9 mouse cellular contexts compared by ENCODE assay signal in the genomic region with DNA sequence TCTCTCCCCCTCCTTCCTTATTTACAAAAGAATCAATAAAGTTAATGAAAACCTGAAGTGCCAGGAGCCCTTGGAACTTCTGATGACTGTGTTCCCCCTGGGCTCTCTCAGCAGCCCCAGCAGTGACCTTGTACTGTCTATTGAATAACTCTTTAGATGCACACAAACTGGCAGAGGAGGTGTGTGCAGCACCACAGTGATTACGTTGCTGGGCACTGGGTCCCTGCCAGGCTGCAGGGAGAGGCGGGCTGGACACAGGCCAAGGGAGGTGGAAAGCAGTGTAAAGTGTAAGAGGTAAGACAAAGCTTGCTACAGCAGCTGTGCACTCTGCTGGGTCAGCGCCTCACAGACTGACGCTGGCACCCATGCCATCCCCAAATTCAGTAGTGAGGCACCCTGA.
DNase-seq lines count a peak whose midpoint lies in the region; ATAC-seq and TF ChIP-seq lines count a peak whose summit lies in the region.
"Had no signal": no experiment of that assay in that cellular context is flagged by ENCODE, and none has a peak within 500 bp of the region (broad histone marks: within the 10 kb centered on the region; RNA-seq: fewer than 3 reads in every experiment).

No protein-coding gene starts in this region.

- DNase-seq in embryonic facial prominence, embryonic 14.5 days (ENCODE audit: low spot score) = peak; percentile 50
- DNase-seq in embryonic facial prominence, embryonic 10.5 days (ENCODE audit: low spot score) = no peak
- peak; percentile 63 for DNase-seq in liver, postnatal 0 days
- peak; percentile 58 for DNase-seq in lung, postnatal 14 days
- no peak for DNase-seq in gastrocnemius, postnatal 4 days (ENCODE audit: low spot score in 2 of 2)
- no peak for DNase-seq in gastrocnemius, postnatal 36 days

- TF ChIP-seq CTCF in liver, postnatal 0 days (IDR thresholded peaks at IDR 0.05; ENCODE audit: low read depth) = no peak

- H3K27ac ChIP-seq in embryonic facial prominence, embryonic 14.5 days (replicated peaks; ENCODE audit: low read depth, low read length) = no peak overlapping the region
- no peak overlapping the region; the same call in 1 of the 2 replicates for H3K27ac ChIP-seq in embryonic facial prominence, embryonic 10.5 days (replicated peaks)
- H3K27ac ChIP-seq in liver, postnatal 0 days (ENCODE audit: low read depth) = no peak overlapping the region
- no peak overlapping the region for H3K27ac ChIP-seq in liver, embryonic 12.5 days
- H3K27ac ChIP-seq in heart, embryonic 16.5 days (ENCODE audit: low read length) = peak overlapping the region; percentile 95

- no peak overlapping the region for H3K4me2 ChIP-seq in embryonic facial prominence, embryonic 14.5 days (ENCODE audit: low read depth, low read length)
- H3K4me2 ChIP-seq in liver, postnatal 0 days (ENCODE audit: low read depth, low read length) = no peak overlapping the region
- no peak overlapping the region for H3K4me2 ChIP-seq in liver, embryonic 12.5 days
- H3K4me2 ChIP-seq in heart, embryonic 16.5 days (ENCODE audit: low read depth, low read length) = peak overlapping the region; percentile 23

- no peak overlapping the region for H3K9ac ChIP-seq in embryonic facial prominence, embryonic 14.5 days (ENCODE audit: low read depth, low read length)
- H3K9ac ChIP-seq in liver, postnatal 0 days (replicated peaks) = no peak overlapping the region
- H3K9ac ChIP-seq in liver, embryonic 12.5 days = no peak overlapping the region
- no peak overlapping the region for H3K9ac ChIP-seq in heart, embryonic 16.5 days (ENCODE audit: low read length)

- H3K4me3 ChIP-seq in embryonic facial prominence, embryonic 14.5 days (ENCODE audit: low read depth, low read length) = no peak overlapping the region
- H3K4me3 ChIP-seq in embryonic facial prominence, embryonic 10.5 days = no peak overlapping the region
- no peak overlapping the region for H3K4me3 ChIP-seq in liver, postnatal 0 days (ENCODE audit: low read depth, low read length)
- H3K4me3 ChIP-seq in liver, embryonic 12.5 days = no peak overlapping the region
- H3K4me3 ChIP-seq in heart, embryonic 16.5 days (ENCODE audit: low read length) = no peak overlapping the region
- H3K4me3 ChIP-seq: megakaryocyte, embryonic 14.5 days had no signal

- H3K27me3 ChIP-seq in embryonic facial prominence, embryonic 14.5 days (replicated peaks; ENCODE audit: control insufficient read depth, insufficient read depth, low read length) = no peaks in the 10 kb centered on the region
- H3K27me3 ChIP-seq in embryonic facial prominence, embryonic 10.5 days (replicated peaks; ENCODE audit: low read depth, poor library complexity, severe bottlenecking) = no peaks in the 10 kb centered on the region
- no peaks in the 10 kb centered on the region for H3K27me3 ChIP-seq in liver, postnatal 0 days (ENCODE audit: insufficient read depth, low read length)
- H3K27me3 ChIP-seq in liver, embryonic 12.5 days (replicated peaks) = no peaks in the 10 kb centered on the region
- H3K27me3 ChIP-seq in heart, embryonic 16.5 days (ENCODE audit: control insufficient read depth, insufficient read depth, low read length) = no peaks in the 10 kb centered on the region

- ATAC-seq in embryonic facial prominence, embryonic 14.5 days (ENCODE audit: low read depth) = peak; percentile 34; the same call in 1 of the 2 replicates
- ATAC-seq in liver, postnatal 0 days = peak; percentile 54; the same call in 1 of the 2 replicates
- no peak for ATAC-seq in liver, embryonic 12.5 days
- peak; percentile 79 for ATAC-seq in heart, embryonic 16.5 days (replicated peaks; ENCODE audit: extremely low read depth, insufficient read depth, low FRiP score)

- H3K36me3 ChIP-seq in embryonic facial prominence, embryonic 14.5 days (ENCODE audit: control insufficient read depth, insufficient read depth, low read length) = no peaks in the 10 kb centered on the region
- peaks cover 15% of the 10 kb centered on the region for H3K36me3 ChIP-seq in embryonic facial prominence, embryonic 10.5 days (replicated peaks)
- no peaks in the 10 kb centered on the region for H3K36me3 ChIP-seq in liver, postnatal 0 days (replicated peaks; ENCODE audit: insufficient read depth, low read length)
- no peaks in the 10 kb centered on the region for H3K36me3 ChIP-seq in liver, embryonic 12.5 days
- no peaks in the 10 kb centered on the region for H3K36me3 ChIP-seq in heart, embryonic 16.5 days (ENCODE audit: control insufficient read depth, insufficient read depth)

- no peaks in the 10 kb centered on the region for H3K9me3 ChIP-seq in embryonic facial prominence, embryonic 14.5 days (ENCODE audit: control insufficient read depth, low read length)
- no peaks in the 10 kb centered on the region for H3K9me3 ChIP-seq in embryonic facial prominence, embryonic 10.5 days
- no peaks in the 10 kb centered on the region for H3K9me3 ChIP-seq in liver, postnatal 0 days (ENCODE audit: low read length)
- no peaks in the 10 kb centered on the region for H3K9me3 ChIP-seq in liver, embryonic 12.5 days (replicated peaks)
- H3K9me3 ChIP-seq in heart, embryonic 16.5 days (replicated peaks; ENCODE audit: control insufficient read depth, low read length) = no peaks in the 10 kb centered on the region
- H3K9me3 ChIP-seq: megakaryocyte, embryonic 14.5 days had no signal

- WGBS in embryonic facial prominence, embryonic 14.5 days = 66% methylated on average over 4 of the region's 4 CpGs
- 79% methylated on average over 4 of the region's 4 CpGs for WGBS in embryonic facial prominence, embryonic 10.5 days
- whole genome bisulfite sequencing in liver, postnatal 0 days (ENCODE audit: insufficient replicate concordance) = 58% methylated on average over 4 of the region's 4 CpGs
- 69% methylated on average over 4 of the region's 4 CpGs for WGBS in liver, embryonic 12.5 days (ENCODE audit: insufficient replicate concordance)
- WGBS in heart, embryonic 16.5 days = 31% methylated on average over 4 of the region's 4 CpGs

- no peak for TF ChIP-seq EP300 in liver, postnatal 0 days (IDR thresholded peaks at IDR 0.05; ENCODE audit: low read depth)

- H3K4me1 ChIP-seq in embryonic facial prominence, embryonic 14.5 days (ENCODE audit: control insufficient read depth, insufficient read depth, low read length) = peaks cover 6% of the 10 kb centered on the region; the same call in 1 of the 2 replicates
- peaks cover 27% of the 10 kb centered on the region for H3K4me1 ChIP-seq in embryonic facial prominence, embryonic 10.5 days
- H3K4me1 ChIP-seq in liver, postnatal 0 days (ENCODE audit: insufficient read depth) = no peaks in the 10 kb centered on the region
- H3K4me1 ChIP-seq in liver, embryonic 12.5 days = no peaks in the 10 kb centered on the region
- peaks cover 29% of the 10 kb centered on the region for H3K4me1 ChIP-seq in heart, embryonic 16.5 days (ENCODE audit: control insufficient read depth, insufficient read depth, low read length)

- intact Hi-C loops in gastrocnemius, postnatal 36 days (cut with DNase I) = no loop called here

Comparison
In these comparisons a context has a peak if more than half of its experiments do, and no peak if none do; other contexts are left out.
1. DNase-seq: peak in embryonic facial prominence, embryonic 14.5 days (single experiment), liver, postnatal 0 days (single experiment) and lung, postnatal 14 days (single experiment); none in embryonic facial prominence, embryonic 10.5 days (single experiment), gastrocnemius, postnatal 4 days (0 of 2) and gastrocnemius, postnatal 36 days (0 of 2).